Mouse (Mus musculus): ENCODE results near the gene Gng7. TPM values are rescaled to one million over a fixed set of nuclear protein-coding genes. Genes with fewer than 3 reads are reported as not detected.

The Gng7 gene
- total RNA-seq, 2 experiments from 2014 or later, result 5.4 to 6.4 TPM

- DNase-seq, result peak; percentile 59
Measured at GRCm38 (mm10) chr10:80967101-80967656, 47.6 kb downstream of the Gng7 start.

GRCm38 (mm10) chr10:80966296-80966695, 48.4 kb downstream of the Gng7 start:
- peak; percentile 66 for DNase-seq

- DNase-seq, result peak; percentile 77
Measured at GRCm38 (mm10) chr10:80963031-80963975, 51.4 kb downstream of the Gng7 start.

GRCm38 (mm10) chr10:80962585-80962984, 52.2 kb downstream of the Gng7 start:
- no peak for DNase-seq

- peak; percentile 57 for DNase-seq
Measured at GRCm38 (mm10) chr10:80962051-80962472, 52.7 kb downstream of the Gng7 start.

GRCm38 (mm10) chr10:80960551-80961508, 53.9 kb downstream of the Gng7 start:
- DNase-seq, result peak; percentile 67

- DNase-seq, result no peak
Measured at GRCm38 (mm10) chr10:80958979-80959637, 55.6 kb downstream of the Gng7 start.

- DNase-seq, result no peak
Measured at GRCm38 (mm10) chr10:80957791-80958190, 57.0 kb downstream of the Gng7 start.

- no peak for DNase-seq
Measured at GRCm38 (mm10) chr10:80956901-80957300, 57.8 kb downstream of the Gng7 start.

- no peak for DNase-seq
Measured at GRCm38 (mm10) chr10:80956385-80956784, 58.4 kb downstream of the Gng7 start.

- peak; percentile 73 for DNase-seq
Measured at GRCm38 (mm10) chr10:80955536-80955935, 59.2 kb downstream of the Gng7 start.

GRCm38 (mm10) chr10:80954843-80955242, 59.9 kb downstream of the Gng7 start:
- no peak for DNase-seq

GRCm38 (mm10) chr10:80954415-80954814, 60.3 kb downstream of the Gng7 start:
- DNase-seq, result no peak

- DNase-seq, result no peak
Measured at GRCm38 (mm10) chr10:80952449-80952848, 62.3 kb downstream of the Gng7 start.

GRCm38 (mm10) chr10:80951761-80952390, 62.9 kb downstream of the Gng7 start:
- DNase-seq, result no peak

- DNase-seq, result no peak
Measured at GRCm38 (mm10) chr10:80950314-80950713, 64.4 kb downstream of the Gng7 start.

GRCm38 (mm10) chr10:80949081-80949480, 65.7 kb downstream of the Gng7 start:
- DNase-seq, result no peak

- no peak for DNase-seq
Measured at GRCm38 (mm10) chr10:80948570-80948969, 66.2 kb downstream of the Gng7 start.

GRCm38 (mm10) chr10:80947802-80948201, 66.9 kb downstream of the Gng7 start:
- DNase-seq, result peak; percentile 68

- DNase-seq, result no peak
Measured at GRCm38 (mm10) chr10:80946684-80947437, 67.9 kb downstream of the Gng7 start.
